Mouse (Mus musculus) heart, embryonic 16.5 days (tissue): Measurements from ENCODE around the gene Ccdc92. TPM values are rescaled to one million over a fixed set of nuclear protein-coding genes. Genes with fewer than 3 reads are reported as not detected.

Experiments used
- polyA plus RNA-seq: library from polyadenylated mRNA; unstranded; fragments of >200 nt; fragmentation: Nextera tagmentation; extraction: Ambion mirVana; gene quantifications from 2 replicates; pipeline ENCODE4 v1.2.1, GENCODE M21; 2015

The Ccdc92 gene
- polyA plus RNA-seq, 1 experiment from 2014 or later = 3.2 TPM

Other genes starting within 250 kb of the Ccdc92 start
- 32.3 and 33.4 TPM in 2 replicates for gene Atp6v0a2, start 233.8 kb downstream of the Ccdc92 start, polyA plus RNA-seq
- 0.09 and 0.19 TPM in 2 replicates for gene Dnah10, start 137.3 kb downstream of the Ccdc92 start, polyA plus RNA-seq
- gene Zfp664, start 267 bp upstream of the Ccdc92 start, polyA plus RNA-seq = 54.2 and 56.0 TPM in 2 replicates
- gene Rflna, start 140.8 kb upstream of the Ccdc92 start, polyA plus RNA-seq = 1.0 and 1.3 TPM in 2 replicates